Mouse (Mus musculus) intestine, embryonic 16.5 days (tissue): ENCODE data around the gene Rtl4. TPM values are rescaled to one million over a fixed set of nuclear protein-coding genes. Genes with fewer than 3 reads are reported as not detected.

ENCODE experiments used
- ATAC-seq: fragments of 200-750 bp; cut with Nextera tagmentation; 2 replicates; pipeline ENCODE4 v1.8.0; 2017; ENCODE audit warnings: moderate TSS enrichment, moderate library complexity
- H3K27ac ChIP-seq: fragments of 300-500 bp; sonication (generic); 2 replicates; pipeline ENCODE4 v1.5.1; 2014; ENCODE audit warnings: mild to moderate bottlenecking, low read length
- H3K27me3 ChIP-seq: fragments of 300-500 bp; sonication (generic); replicated peaks from 2 replicates; pipeline ENCODE4 v1.6.1; 2014; ENCODE audit warnings: low read length, control low read depth, mixed read lengths; ENCODE audit not compliant: control insufficient read depth, insufficient read depth
- H3K36me3 ChIP-seq: fragments of 300-500 bp; sonication (generic); 2 replicates; pipeline ENCODE4 v1.6.1; 2014; ENCODE audit warnings: low read length, control low read depth; ENCODE audit not compliant: control insufficient read depth, insufficient read depth
- H3K4me1 ChIP-seq: fragments of 300-500 bp; sonication (generic); 2 replicates; pipeline ENCODE4 v1.6.1; 2014; ENCODE audit warnings: low read length, control low read depth, mixed read lengths; ENCODE audit not compliant: control insufficient read depth, insufficient read depth
- H3K4me2 ChIP-seq: fragments of 300-500 bp; sonication (generic); 2 replicates; pipeline ENCODE4 v1.6.1; 2014; ENCODE audit warnings: low read depth, low read length, control low read depth
- H3K4me3 ChIP-seq: fragments of 300-500 bp; sonication (generic); 2 replicates; pipeline ENCODE4 v1.5.1; 2014; ENCODE audit warnings: mild to moderate bottlenecking, low read length
- H3K9ac ChIP-seq: fragments of 300-500 bp; sonication (generic); 2 replicates; pipeline ENCODE4 v1.6.1; 2014; ENCODE audit warnings: low read depth, low read length
- H3K9me3 ChIP-seq: fragments of 300-500 bp; sonication (generic); 2 replicates; pipeline ENCODE4 v1.6.1; 2016; ENCODE audit warnings: low read length, control low read depth; ENCODE audit not compliant: control insufficient read depth
- WGBS: fragments of 180-500 bp; shearing (Covaris S2); extraction: QIAGEN DNeasy Blood & Tissue Kit; methylation state at CpG from one replicate; pipeline ENCODE4 v1.1.7; 2014; 5-methylcytosine and 5-hydroxymethylcytosine counted together
- microRNA counts: library from miRNA; unstranded; fragments of <30 nt; microRNA quantifications from one replicate; lab custom pipeline; 2016
- microRNA-seq: library from miRNA; unstranded; fragments of <30 nt; microRNA quantifications from one replicate; pipeline ENCODE4, GENCODE M21; 2016
- polyA plus RNA-seq: library from polyadenylated mRNA; unstranded; fragments of >200 nt; fragmentation: Nextera tagmentation; extraction: Ambion mirVana; gene quantifications from 2 replicates; pipeline ENCODE4 v1.2.1, GENCODE M21; 2015

The Rtl4 gene
- polyA plus RNA-seq, 1 experiment from 2014 or later = 0.37 TPM

GRCm38 (mm10) chrX:144747528-144748049 lies 58.9 kb downstream of the Rtl4 start:
- Histone ChIP-seq H3K9me3 (no peaks in the 10 kb centered on the region), H3K27me3 (no peaks in the 10 kb centered on the region), H3K9ac (no peak overlapping the region), H3K36me3 (no peaks in the 10 kb centered on the region), H3K4me3 (no peak overlapping the region), H3K4me1 (no peaks in the 10 kb centered on the region), H3K4me2 (no peak overlapping the region), H3K27ac (no peak overlapping the region)
- ATAC-seq = no peak
- WGBS = 76% methylated on average over 3 of the region's 3 CpGs

DNA sequence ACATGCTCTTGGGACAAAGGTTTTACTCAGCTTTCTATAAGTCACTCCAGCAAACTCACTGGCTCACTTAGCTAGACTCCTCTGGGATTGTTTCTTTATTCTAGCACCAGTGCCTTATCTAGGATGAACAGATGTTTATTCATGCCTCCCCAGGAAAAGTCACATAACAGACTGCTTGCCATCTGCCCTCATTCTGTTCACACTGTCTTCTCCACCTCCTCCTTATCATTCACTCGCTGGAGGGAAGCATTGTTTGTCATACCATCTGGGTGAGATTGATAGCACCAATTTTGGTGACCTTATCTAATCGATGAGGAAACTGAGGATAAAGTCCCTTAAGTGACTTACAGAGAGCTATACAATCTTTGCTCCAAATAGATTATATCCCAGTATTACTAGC lies 298.3 kb downstream of the Rtl4 start:
- no peak for ATAC-seq
- 49% methylated on average over 2 of the region's 2 CpGs for WGBS
- no peaks in the 10 kb centered on the region for H3K9me3 ChIP-seq

GRCm38 (mm10) chrX:145065484-145065913 lies 376.8 kb downstream of the Rtl4 start:
- Histone ChIP-seq H3K27ac (no peak overlapping the region), H3K4me1 (no peaks in the 10 kb centered on the region), H3K27me3 (no peaks in the 10 kb centered on the region), H3K4me2 (no peak overlapping the region), H3K9ac (no peak overlapping the region), H3K4me3 (no peak overlapping the region), H3K9me3 (no peaks in the 10 kb centered on the region), H3K36me3 (no peaks in the 10 kb centered on the region)
- 59% methylated on average over 2 of the region's 2 CpGs for WGBS
- ATAC-seq = no peak

More for the DNA sequence above, 298.3 kb downstream of the Rtl4 start:
- no peaks in the 10 kb centered on the region for H3K36me3 ChIP-seq
- H3K4me3 ChIP-seq = no peak overlapping the region
- H3K27ac ChIP-seq = no peak overlapping the region
- H3K4me2 ChIP-seq = no peak overlapping the region
- H3K9ac ChIP-seq = no peak overlapping the region
- H3K4me1 ChIP-seq = no peaks in the 10 kb centered on the region
- no peaks in the 10 kb centered on the region for H3K27me3 ChIP-seq

DNA sequence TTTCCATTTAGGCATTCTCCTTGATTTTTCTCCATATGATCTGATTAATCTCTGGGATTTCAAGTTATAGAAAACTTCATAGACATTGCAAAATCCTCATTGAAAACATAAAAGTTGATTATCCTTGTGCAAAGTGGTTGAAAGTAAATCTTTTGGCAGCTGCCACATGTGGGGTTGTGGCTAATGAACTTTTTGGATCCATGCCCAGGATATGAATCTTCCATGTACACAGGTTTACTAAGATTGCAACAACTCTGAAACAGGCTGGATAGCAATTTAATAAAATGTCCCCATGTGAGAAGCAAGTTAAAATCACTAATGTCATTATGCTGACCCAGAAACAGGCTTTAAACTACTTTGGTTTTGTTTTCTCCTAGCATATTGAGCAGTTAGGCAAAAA lies 401.1 kb downstream of the Rtl4 start:
- no peaks in the 10 kb centered on the region for H3K27me3 ChIP-seq
- no peak for ATAC-seq
- H3K9me3 ChIP-seq = no peaks in the 10 kb centered on the region
- H3K4me1 ChIP-seq = no peaks in the 10 kb centered on the region
- no peaks in the 10 kb centered on the region for H3K36me3 ChIP-seq
- H3K27ac ChIP-seq = no peak overlapping the region
- no peak overlapping the region for H3K4me3 ChIP-seq
- no peak overlapping the region for H3K4me2 ChIP-seq
- H3K9ac ChIP-seq = no peak overlapping the region

GRCm38 (mm10) chrX:145090360-145090759 lies 401.7 kb downstream of the Rtl4 start:
- Histone ChIP-seq H3K9me3 (no peaks in the 10 kb centered on the region), H3K27me3 (no peaks in the 10 kb centered on the region), H3K9ac (no peak overlapping the region), H3K4me2 (no peak overlapping the region), H3K4me3 (no peak overlapping the region), H3K4me1 (no peaks in the 10 kb centered on the region), H3K36me3 (no peaks in the 10 kb centered on the region), H3K27ac (no peak overlapping the region)
- ATAC-seq = no peak
- WGBS = 77% methylated on average over 3 of the region's 3 CpGs

GRCm38 (mm10) chrX:145090964-145091363 lies 402.3 kb downstream of the Rtl4 start:
- ATAC-seq = no peak
- Histone ChIP-seq H3K27me3 (no peaks in the 10 kb centered on the region), H3K36me3 (no peaks in the 10 kb centered on the region), H3K4me3 (no peak overlapping the region), H3K4me2 (no peak overlapping the region), H3K27ac (no peak overlapping the region), H3K9me3 (no peaks in the 10 kb centered on the region), H3K9ac (no peak overlapping the region), H3K4me1 (no peaks in the 10 kb centered on the region)
- WGBS = 83% methylated on average over 2 of the region's 2 CpGs

MicroRNAs within 50 kb of the gene (microRNA counts, 519-probe panel; counts per million panel counts)
- 1,731 counts per million, percentile 25 among the panel's probes with 10 or more counts for microRNA mmu-miR-3472 (lab: Ali Mortazavi, UCI)

Small RNAs within 50 kb of the gene (microRNA-seq; reads per million reads assigned to microRNA genes)
- not detected for gene Mir3472

Other genes starting within 250 kb of the Rtl4 start
- gene Trpc5os, start 232.3 kb upstream of the Rtl4 start, polyA plus RNA-seq = 0.04 TPM in 1 of 2 replicates, not detected in the other
- gene Trpc5, start 727 bp upstream of the Rtl4 start, polyA plus RNA-seq = 0.06 and 0.10 TPM in 2 replicates